Mouse (Mus musculus): Measurements from ENCODE around the gene Vegfc. TPM values are rescaled to one million over a fixed set of nuclear protein-coding genes. Genes with fewer than 3 reads are reported as not detected.

Gene Vegfc
- under 1 TPM; 0.41 to 0.89 TPM for polyA plus RNA-seq (2017; shearing (Covaris generic))

GRCm38 (mm10) chr8:54077271-54078120 is at the start of gene Vegfc:
Vegfc (plus strand) TSS chr8:54077606.
- ATAC-seq = peak; percentile 55

- ATAC-seq = no peak
Measured at GRCm38 (mm10) chr8:54034584-54034983, 42.8 kb upstream of the Vegfc start.

- no peak for ATAC-seq
Measured at GRCm38 (mm10) chr8:54042601-54043000, 34.8 kb upstream of the Vegfc start.

GRCm38 (mm10) chr8:54043468-54043867 is 33.9 kb upstream of the Vegfc start:
- ATAC-seq = no peak

GRCm38 (mm10) chr8:54053210-54053609 is 24.2 kb upstream of the Vegfc start:
- ATAC-seq = no peak

GRCm38 (mm10) chr8:54065492-54065891 is 11.9 kb upstream of the Vegfc start:
- no peak for ATAC-seq

- no peak for ATAC-seq
Measured at GRCm38 (mm10) chr8:54076301-54076700, 1.1 kb upstream of the Vegfc start.

GRCm38 (mm10) chr8:54076791-54077270 is 575 bp upstream of the Vegfc start:
- peak; percentile 54 for ATAC-seq

GRCm38 (mm10) chr8:54078121-54078440 is 675 bp downstream of the Vegfc start:
- no peak for ATAC-seq

GRCm38 (mm10) chr8:54079001-54079400 is 1.6 kb downstream of the Vegfc start:
- ATAC-seq = no peak

GRCm38 (mm10) chr8:54079601-54080000 is 2.2 kb downstream of the Vegfc start:
- ATAC-seq = no peak

- ATAC-seq = no peak
Measured at GRCm38 (mm10) chr8:54085896-54086295, 8.5 kb downstream of the Vegfc start.

- ATAC-seq = no peak
Measured at GRCm38 (mm10) chr8:54087114-54087513, 9.7 kb downstream of the Vegfc start.

- no peak for ATAC-seq
Measured at GRCm38 (mm10) chr8:54089204-54089603, 11.8 kb downstream of the Vegfc start.

GRCm38 (mm10) chr8:54089901-54090300 is 12.5 kb downstream of the Vegfc start:
- ATAC-seq = no peak

- no peak for ATAC-seq
Measured at GRCm38 (mm10) chr8:54100058-54100457, 22.7 kb downstream of the Vegfc start.

GRCm38 (mm10) chr8:54114581-54114980 is 37.2 kb downstream of the Vegfc start:
- ATAC-seq = no peak

- ATAC-seq = peak; percentile 29
Measured at GRCm38 (mm10) chr8:54120115-54120514, 42.7 kb downstream of the Vegfc start.

- ATAC-seq = no peak
Measured at GRCm38 (mm10) chr8:54121942-54122341, 44.5 kb downstream of the Vegfc start.

GRCm38 (mm10) chr8:54122345-54122744 is 44.9 kb downstream of the Vegfc start:
- ATAC-seq = no peak

GRCm38 (mm10) chr8:54130558-54130957 is 53.2 kb downstream of the Vegfc start:
- ATAC-seq = no peak

GRCm38 (mm10) chr8:54153240-54153639 is 75.8 kb downstream of the Vegfc start:
- ATAC-seq = peak; percentile 72

GRCm38 (mm10) chr8:54163505-54163904 is 86.1 kb downstream of the Vegfc start:
- no peak for ATAC-seq

GRCm38 (mm10) chr8:54185336-54185735 is 107.9 kb downstream of the Vegfc start:
- ATAC-seq = no peak

- ATAC-seq = no peak
Measured at GRCm38 (mm10) chr8:54185927-54186326, 108.5 kb downstream of the Vegfc start.

All from CD4-positive, CD25-positive, alpha-beta regulatory T cell, adult 4 months (primary cell).